Mouse (Mus musculus): Measurements from ENCODE around the gene Pon3.

GRCm38 (mm10) chr6:5299561-5299960, 43.5 kb upstream of the Pon3 start:
- no peak for TF ChIP-seq CTCF (IDR thresholded peaks at IDR 0.05; ENCODE audit: low read depth, low read length)
- no peak for TF ChIP-seq POLR2A (IDR thresholded peaks at IDR 0.05; ENCODE audit: insufficient read depth, low read length)
- TF ChIP-seq EP300 (IDR thresholded peaks at IDR 0.05; ENCODE audit: insufficient read depth, low read depth, low read length) = no peak
